Mouse (Mus musculus) heart, adult 11 months (tissue): ENCODE data around the gene Gstt3.

Experiments used
- DNase-seq: peaks from one replicate; pipeline ENCODE4 v3.0.0; 2022

The Gstt3 gene

DNA sequence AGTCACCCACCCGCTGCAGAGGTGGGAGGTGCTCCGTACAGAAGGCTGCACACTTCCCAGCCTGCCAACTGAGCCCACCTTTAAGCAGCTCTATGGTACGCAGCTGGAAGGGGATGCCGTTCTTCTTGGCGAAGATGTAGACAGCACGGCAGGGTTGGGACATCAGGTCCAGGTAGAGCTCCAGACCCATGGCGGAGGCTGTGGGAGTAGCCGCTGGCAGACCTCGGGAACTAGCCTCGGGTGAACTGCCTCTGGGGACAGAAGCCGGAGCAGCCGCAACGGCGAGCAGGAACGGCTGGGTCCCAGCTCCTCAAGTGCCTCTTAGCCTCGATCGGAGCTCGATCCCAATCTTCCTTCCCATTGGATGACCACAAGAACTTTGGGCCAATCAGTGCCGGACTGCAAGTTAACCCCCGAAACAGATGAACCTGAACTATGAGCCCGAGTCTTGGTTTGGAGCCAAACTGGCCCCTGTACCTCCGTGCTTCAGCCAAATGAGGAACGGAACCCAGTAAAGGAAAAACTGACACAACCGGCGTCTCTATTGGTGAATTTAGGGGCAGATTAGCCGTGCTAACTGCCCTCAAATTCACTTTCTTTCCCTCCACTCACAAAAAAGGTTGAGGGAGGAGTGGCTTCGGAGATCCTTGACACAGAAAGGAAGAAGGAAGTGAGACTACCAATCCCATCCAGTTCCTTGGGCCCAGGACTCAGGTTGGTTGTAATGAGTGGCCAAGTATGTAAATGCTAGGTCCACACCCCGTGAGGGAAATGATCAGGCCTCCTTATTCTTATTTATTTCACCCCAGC lies at the start of gene Gstt3, which contains the start of gene Gm20441:
Gene Gstt3, minus strand, starts transcription at position 646 of the 810 bp plus-strand sequence.
Gene Gm20441, minus strand, starts transcription at position 186 of the 810 bp plus-strand sequence.
- DNase-seq: peak; percentile 99

- DNase-seq: no peak
These were observed 49.1 kb upstream of the Gstt3 start for GRCm38 (mm10) chr10:75830275-75830670.

DNA sequence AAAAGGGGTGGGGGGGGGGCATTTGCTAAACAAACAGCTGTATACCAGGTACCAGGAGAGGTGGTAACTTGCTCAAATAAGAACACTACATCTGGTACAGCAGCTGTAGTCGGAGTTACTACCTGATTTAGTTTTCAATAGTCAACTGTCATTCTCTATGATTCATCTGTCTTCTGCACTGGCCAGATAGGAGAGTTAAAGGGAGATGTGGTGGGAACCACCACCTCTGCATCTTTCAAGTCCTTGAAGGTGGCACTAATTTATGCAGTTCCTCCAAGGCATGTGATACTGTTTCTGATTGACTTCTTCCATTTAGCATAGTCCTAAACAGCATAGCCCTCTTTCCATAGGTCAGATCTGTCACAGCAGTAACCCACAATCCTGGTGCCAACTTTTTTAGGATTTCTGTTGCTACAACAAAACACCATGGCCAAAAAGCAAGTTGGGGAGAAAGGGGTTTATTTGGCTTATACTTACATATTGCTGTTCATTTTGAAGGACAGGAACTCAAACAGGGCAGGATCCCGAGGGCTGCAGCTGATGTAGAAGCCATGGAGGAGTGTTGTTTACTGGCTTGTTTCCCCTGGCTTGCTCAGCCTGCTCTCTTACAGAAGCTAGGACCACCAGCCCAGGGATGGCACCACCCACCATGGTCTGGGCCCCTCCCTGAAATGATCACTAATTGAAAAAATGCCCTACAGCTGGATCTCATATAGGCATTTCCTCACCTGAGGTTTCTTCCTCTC lies 48.5 kb upstream of the Gstt3 start:
- DNase-seq: peak; percentile 84

DNA sequence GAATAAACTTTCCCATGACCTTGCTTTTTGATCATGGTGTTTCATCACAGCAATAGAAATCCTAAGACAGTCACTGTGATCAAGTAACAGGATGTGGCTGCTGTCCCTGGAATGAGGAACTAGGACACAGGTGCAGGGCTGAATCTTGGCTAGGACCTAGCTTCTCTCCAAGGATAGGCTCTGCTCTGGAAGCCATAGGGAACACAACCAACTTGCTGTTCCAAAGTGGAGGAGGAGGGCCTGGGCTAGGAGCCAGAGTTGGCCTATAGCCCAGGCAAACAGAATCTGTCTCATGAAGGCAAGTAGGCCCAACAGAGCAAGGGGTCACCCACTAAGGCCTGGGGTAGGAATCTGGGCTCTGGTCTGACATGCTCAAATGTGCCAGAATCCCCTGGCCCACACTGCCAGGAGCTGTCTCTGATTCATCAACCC lies 47.3 kb upstream of the Gstt3 start:
- DNase-seq: peak; percentile 99

DNA sequence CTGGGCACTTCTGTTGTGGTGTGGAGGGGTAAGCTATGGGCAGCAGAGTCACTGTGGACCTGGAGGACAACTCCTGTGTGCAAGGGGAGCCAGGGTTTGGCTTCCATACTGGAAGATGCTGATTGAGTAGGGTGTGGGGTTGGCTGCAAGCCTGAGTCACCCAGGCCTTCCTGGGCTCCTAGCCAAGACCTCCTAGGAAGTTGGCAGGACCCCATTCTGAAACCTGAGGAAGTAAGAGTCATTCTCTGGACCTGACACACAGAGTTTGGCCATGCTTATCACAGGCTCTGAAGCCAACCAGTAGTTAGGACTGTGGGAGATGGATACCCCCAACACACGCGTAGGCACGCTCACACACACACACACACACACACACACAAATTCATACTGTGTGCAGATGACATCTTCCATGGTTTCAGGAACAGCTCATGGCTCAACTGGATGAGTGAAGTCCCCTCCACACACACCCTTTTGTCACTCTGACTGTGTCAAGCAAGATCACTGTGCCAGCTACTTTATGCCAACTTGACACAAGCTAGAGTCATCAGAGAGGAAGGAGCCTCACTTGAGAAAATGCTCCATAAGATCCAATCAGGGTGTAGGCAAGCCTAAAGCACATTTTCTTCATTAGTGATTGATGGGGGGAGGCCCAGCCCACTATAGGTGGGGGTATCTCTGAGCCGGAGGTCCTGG lies 46.6 kb upstream of the Gstt3 start:
- peak; percentile 95 for DNase-seq

GRCm38 (mm10) chr10:75824530-75824929 lies 43.3 kb upstream of the Gstt3 start:
- DNase-seq: peak; percentile 71

GRCm38 (mm10) chr10:75823782-75824181 lies 42.6 kb upstream of the Gstt3 start:
- DNase-seq: no peak

GRCm38 (mm10) chr10:75822443-75822842 lies 41.2 kb upstream of the Gstt3 start, which contains the start of gene Gstt4:
Gstt4 (minus strand) TSS chr10:75822543.
- DNase-seq: no peak

GRCm38 (mm10) chr10:75819882-75820281 lies 38.7 kb upstream of the Gstt3 start:
- DNase-seq: peak; percentile 71

- peak; percentile 61 for DNase-seq
These were observed 37.4 kb upstream of the Gstt3 start for GRCm38 (mm10) chr10:75818641-75819040.

- DNase-seq: no peak
These were observed 23.0 kb upstream of the Gstt3 start for GRCm38 (mm10) chr10:75804217-75804616.

DNA sequence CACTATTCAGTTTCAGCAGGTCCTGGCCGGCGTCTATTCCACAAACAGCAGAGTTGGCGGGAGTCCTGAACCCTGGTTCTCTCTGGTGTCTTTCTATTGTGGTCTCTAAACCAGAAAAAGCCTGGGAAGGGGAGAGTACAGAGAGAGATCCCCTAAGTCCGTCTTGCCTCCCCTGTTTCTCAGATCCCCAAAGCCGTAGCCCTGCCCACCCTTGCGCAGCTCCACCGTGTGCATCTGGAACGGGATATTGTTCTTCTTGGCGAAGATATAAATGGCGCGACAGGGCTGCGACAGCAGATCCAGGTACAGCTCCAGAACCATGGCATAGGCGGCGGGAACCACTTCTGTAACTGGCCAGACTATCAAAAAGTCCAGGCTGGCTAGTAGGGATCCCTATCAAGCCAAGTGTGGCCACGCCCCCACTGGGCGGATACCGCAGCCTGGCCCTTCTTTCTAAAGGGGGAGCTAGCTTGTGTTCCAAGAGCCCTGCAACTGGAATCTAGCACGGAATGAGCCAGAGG lies 17.0 kb upstream of the Gstt3 start, which contains the start of gene Gstt1:
Gene Gstt1, minus strand, starts transcription at position 409 of the 521 bp plus-strand sequence.
- DNase-seq: peak; percentile 99

DNA sequence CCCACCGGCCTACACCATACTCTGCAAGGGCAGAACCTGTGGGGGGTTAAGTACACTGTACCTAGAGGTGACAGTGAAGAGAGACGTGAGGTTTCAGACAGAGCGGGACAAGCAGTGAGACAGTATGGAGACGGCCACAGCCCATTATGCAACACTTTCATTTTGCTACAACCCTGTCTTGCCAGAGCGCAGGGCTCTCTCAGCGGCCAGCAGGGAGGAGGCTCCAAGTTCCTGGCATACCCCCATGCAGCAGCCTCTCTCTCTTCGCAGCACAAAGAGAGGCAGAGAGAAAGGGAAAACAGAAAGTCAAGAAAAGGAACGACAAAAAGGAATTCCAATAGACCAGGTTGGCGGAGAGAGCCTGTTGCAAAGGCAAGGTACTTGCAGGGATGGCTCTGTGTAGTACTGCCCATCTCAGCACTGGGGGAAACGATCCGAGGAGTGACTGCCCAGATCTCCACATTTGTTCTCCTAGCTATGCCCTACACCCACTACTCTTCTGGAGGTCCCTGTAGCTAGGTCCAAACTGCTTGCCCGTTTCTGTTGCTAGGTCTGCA lies 16.5 kb upstream of the Gstt3 start:
- DNase-seq: peak; percentile 98

- peak; percentile 93 for DNase-seq
These were observed 15.7 kb upstream of the Gstt3 start for GRCm38 (mm10) chr10:75796731-75797516.

DNA sequence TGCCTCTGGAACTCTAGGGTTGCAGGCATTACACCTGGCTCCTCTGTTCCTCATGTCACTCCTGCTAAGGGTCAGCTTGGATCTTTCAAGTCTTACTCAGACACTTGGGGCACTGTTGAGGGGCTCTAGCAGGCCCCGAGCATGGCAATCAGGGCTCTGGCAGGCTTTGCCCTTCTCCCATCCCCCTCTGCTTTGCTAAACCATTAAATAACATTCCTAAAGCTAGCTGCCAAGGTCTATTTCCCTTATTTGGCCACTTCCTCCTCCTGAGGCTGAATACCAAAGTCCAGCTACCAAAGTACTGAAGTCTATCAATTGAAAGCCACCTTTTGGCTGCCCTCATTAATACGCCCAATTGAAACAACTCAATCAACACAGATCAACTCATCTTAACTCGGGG lies 13.7 kb upstream of the Gstt3 start:
- DNase-seq: peak; percentile 93

DNA sequence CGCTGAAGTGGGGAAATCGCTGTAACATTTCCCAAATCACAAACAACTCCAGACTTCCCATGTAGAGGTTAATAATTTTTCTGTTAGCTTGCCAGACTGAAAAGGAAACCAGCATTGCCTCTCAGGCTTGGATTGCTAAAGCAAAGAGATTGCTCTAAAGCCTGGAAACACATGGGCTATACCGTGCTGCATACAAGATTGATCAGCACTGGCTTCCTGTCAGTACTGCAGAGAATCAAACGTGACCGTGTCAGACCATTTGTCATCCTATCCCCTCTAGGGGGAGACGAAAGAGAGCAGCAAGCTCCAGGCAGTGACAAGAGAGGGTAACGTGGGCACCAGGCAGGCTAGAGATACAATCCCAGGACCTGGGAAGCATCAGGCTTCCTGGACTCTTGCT lies 9.6 kb upstream of the Gstt3 start:
- DNase-seq: no peak

DNA sequence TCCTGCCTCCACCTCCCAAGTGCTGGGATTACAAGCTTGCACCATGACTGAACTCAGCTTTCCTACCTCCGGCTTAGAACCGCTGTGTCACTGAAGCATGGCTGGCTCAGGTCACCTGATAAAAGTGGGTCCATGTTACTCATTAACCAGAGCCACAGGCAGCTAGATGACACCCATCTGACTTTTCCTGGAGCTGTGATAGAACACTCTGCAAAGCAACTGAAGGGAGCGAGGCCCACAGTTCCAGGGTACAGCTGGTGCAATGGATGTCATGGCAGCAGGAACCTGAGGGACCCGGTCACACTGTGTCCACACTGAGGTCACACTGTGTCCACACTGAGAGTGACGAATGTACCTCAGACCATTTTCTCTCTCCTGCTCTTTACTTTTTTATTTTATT lies 8.6 kb upstream of the Gstt3 start:
- DNase-seq: no peak

GRCm38 (mm10) chr10:75789081-75789735 lies 8.0 kb upstream of the Gstt3 start:
- peak; percentile 84 for DNase-seq

DNA sequence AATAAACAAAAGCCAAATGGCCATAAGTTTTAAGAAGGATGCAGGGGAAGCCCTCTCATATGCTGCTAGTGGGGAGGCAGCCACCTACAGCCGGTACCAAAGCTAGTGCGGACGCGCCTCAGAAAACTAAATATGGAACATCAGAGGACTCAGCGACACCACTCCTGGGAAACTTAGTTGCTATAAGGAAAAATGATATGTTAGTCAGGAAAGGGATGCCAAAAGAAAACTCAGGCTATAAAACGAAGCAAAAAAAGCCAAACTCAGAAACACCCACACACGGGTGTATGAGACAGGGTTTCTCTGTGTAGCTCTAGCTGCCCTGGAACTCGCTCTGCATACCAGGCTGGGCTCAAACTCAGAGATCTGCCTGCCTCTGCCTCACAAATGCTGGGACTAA lies 7.1 kb upstream of the Gstt3 start:
- no peak for DNase-seq

GRCm38 (mm10) chr10:75785442-75785841 lies 4.2 kb upstream of the Gstt3 start:
- DNase-seq: no peak
